Mouse (Mus musculus): ENCODE measurements around the gene Agpat1.

DNA sequence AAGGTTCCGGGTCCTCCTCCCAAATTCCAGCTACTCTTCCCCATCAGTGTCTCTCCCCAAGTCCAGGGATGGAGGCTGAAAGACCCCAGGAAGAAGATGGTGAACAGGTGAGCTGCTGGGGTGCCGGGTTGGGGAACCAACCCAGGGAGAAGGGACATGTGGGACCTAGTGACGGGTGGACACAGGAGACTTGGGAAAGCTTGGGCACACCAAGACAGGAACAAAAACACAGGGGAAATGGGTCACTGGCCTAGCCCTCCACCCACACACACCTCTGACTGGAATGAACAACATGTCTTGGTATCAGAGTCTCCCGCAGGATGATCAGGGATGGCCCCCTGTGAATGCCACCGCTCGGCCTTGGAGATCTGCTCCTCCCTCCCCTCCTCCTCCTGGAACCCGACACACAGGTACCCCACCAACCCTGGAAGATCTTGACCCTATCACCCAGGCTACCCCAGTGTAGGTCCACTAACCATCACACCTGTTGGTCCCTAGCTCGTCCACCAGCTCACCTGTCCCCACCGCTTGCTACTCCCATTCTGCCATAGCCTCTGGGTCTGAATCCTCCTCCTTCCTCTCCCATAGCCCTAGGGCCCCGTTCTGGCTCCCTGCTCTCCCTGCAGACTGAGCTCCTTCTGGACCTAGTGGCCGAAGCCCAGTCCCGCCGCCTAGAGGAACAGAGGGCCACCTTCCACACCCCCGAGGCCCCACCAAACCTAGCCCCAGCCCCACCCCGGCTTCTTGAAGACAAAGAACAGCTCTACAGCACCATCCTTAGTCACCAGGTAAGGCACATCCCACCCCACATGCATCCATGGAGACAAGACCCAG lies 13.7 kb upstream of the Agpat1 start:
- TF ChIP-seq CTCF (IDR thresholded peaks at IDR 0.05; ENCODE audit: low read depth): no peak
- TF ChIP-seq EP300 (optimal IDR thresholded peaks at IDR 0.05): no peak

Data from stomach, postnatal 0 days (tissue).